Mouse (Mus musculus) ES-Bruce4 (cell line): ENCODE measurements around the gene Ston2.

Source experiments
- CTCF ChIP-seq: IDR thresholded peaks from one replicate; pipeline ENCODE4 v1.8.1; 2011; ENCODE audit warnings: low read depth, low read length
- EP300 ChIP-seq: IDR thresholded peaks from 2 replicates; pipeline ENCODE4 v1.6.1; 2011; ENCODE audit warnings: low read depth, low read length; ENCODE audit not compliant: insufficient read depth
- POLR2A ChIP-seq: IDR thresholded peaks from one replicate; pipeline ENCODE4 v1.8.1; 2011; ENCODE audit warnings: low read length; ENCODE audit not compliant: insufficient read depth

- TF ChIP-seq CTCF (no peak), POLR2A (no peak), EP300 (no peak)
Observed at GRCm38 (mm10) chr12:91626482-91626881, 161.7 kb downstream of the Ston2 start.
